Mouse (Mus musculus) neural tube, embryonic 15.5 days (tissue): ENCODE measurements around the gene Myh7. TPM values are rescaled to one million over a fixed set of nuclear protein-coding genes. Genes with fewer than 3 reads are reported as not detected.
A peak's percentile ranks its signal among the peaks of the same experiment; 100 is the strongest.

Source experiments
- ATAC-seq: fragments of 200-750 bp; cut with Nextera tagmentation; 2 replicates; pipeline ENCODE4 v1.8.0; 2017; ENCODE audit warnings: mild to moderate bottlenecking, moderate TSS enrichment, moderate library complexity; ENCODE audit not compliant: low FRiP score
- H3K27ac ChIP-seq: fragments of 300-500 bp; sonication (generic); replicated peaks from 2 replicates; pipeline ENCODE4 v1.5.1; 2015; ENCODE audit warnings: mild to moderate bottlenecking, inconsistent platforms
- H3K27me3 ChIP-seq: fragments of 300-500 bp; sonication (generic); replicated peaks from 2 replicates; pipeline ENCODE4 v1.6.1; 2015; ENCODE audit warnings: inconsistent platforms
- H3K36me3 ChIP-seq: fragments of 300-500 bp; sonication (generic); 2 replicates; pipeline ENCODE4 v1.6.1; 2015; ENCODE audit warnings: inconsistent platforms
- H3K4me1 ChIP-seq: fragments of 300-500 bp; sonication (generic); 2 replicates; pipeline ENCODE4 v1.6.1; 2015; ENCODE audit warnings: inconsistent platforms
- H3K4me2 ChIP-seq: fragments of 300-500 bp; sonication (generic); 2 replicates; pipeline ENCODE4 v1.6.1; 2015; ENCODE audit warnings: inconsistent platforms, mild to moderate bottlenecking, moderate library complexity
- H3K4me3 ChIP-seq: fragments of 300-500 bp; sonication (generic); replicated peaks from 2 replicates; pipeline ENCODE4 v1.5.1; 2015; ENCODE audit warnings: mild to moderate bottlenecking, inconsistent platforms
- H3K9ac ChIP-seq: fragments of 300-500 bp; sonication (generic); replicated peaks from 2 replicates; pipeline ENCODE4 v1.6.1; 2015; ENCODE audit warnings: mild to moderate bottlenecking, inconsistent platforms
- H3K9me3 ChIP-seq: fragments of 300-500 bp; sonication (generic); replicated peaks from 2 replicates; pipeline ENCODE4 v1.6.1; 2016; ENCODE audit warnings: inconsistent platforms
- WGBS: fragments of 180-500 bp; shearing (Covaris S2); methylation state at CpG from one replicate; pipeline ENCODE4 v1.1.7; 2015; ENCODE audit warnings: mixed read lengths; 5-methylcytosine and 5-hydroxymethylcytosine counted together
- microRNA counts: library from miRNA; unstranded; fragments of <30 nt; microRNA quantifications from one replicate; lab custom pipeline; 2016
- microRNA-seq: library from miRNA; unstranded; fragments of <30 nt; microRNA quantifications from one replicate; pipeline ENCODE4, GENCODE M21; 2017
- polyA plus RNA-seq: library from polyadenylated mRNA; unstranded; fragments of >200 nt; fragmentation: Nextera tagmentation; extraction: Ambion mirVana; gene quantifications from 2 replicates; pipeline ENCODE4 v1.2.1, GENCODE M21; 2015

Myh7 gene
- polyA plus RNA-seq, 1 experiment from 2014 or later: 9.6 TPM

GRCm38 (mm10) chr14:54925349-54926342 lies 68.8 kb downstream of the Myh7 start, which contains the start of gene Efs:
Efs (minus strand) TSS chr14:54926126.
- WGBS: under 1% methylated on average over 57 of the region's 57 CpGs
- ATAC-seq: peak; percentile 45

GRCm38 (mm10) chr14:54924641-54925348 lies 69.6 kb downstream of the Myh7 start:
- H3K4me1 ChIP-seq: peaks cover 45% of the 10 kb centered on the region
- 13% methylated on average over 7 of the region's 7 CpGs for WGBS
- peak overlapping the region; percentile 97 for H3K4me2 ChIP-seq
- peak overlapping the region; percentile 52 for H3K4me3 ChIP-seq
- peak; percentile 38 for ATAC-seq
- H3K9ac ChIP-seq: peak overlapping the region; percentile 68
- H3K27me3 ChIP-seq: 0 out of 2 replicates have a peak, but pooled peaks cover 3% of the 10 kb centered on the region
- no peaks in the 10 kb centered on the region; the same call in 1 of the 2 replicates for H3K9me3 ChIP-seq
- H3K36me3 ChIP-seq: peaks cover 9% of the 10 kb centered on the region; the same call in 1 of the 2 replicates
- H3K27ac ChIP-seq: peak overlapping the region; percentile 88

More at GRCm38 (mm10) chr14:54925349-54926342, 68.8 kb downstream of the Myh7 start, which contains the start of gene Efs:
- Histone ChIP-seq H3K4me2 (peak within 1 kb of the TSS; percentile 97), H3K4me3 (peak within 1 kb of the TSS; percentile 52), H3K27me3 (0 out of 2 replicates have a peak, but pooled peaks cover 3% of the 10 kb centered on the region), H3K27ac (peak within 1 kb of the TSS; percentile 88), H3K36me3 (peaks cover 6% of the 10 kb centered on the region; the same call in 1 of the 2 replicates), H3K4me1 (peaks cover 49% of the 10 kb centered on the region), H3K9me3 (no peaks in the 10 kb centered on the region; the same call in 1 of the 2 replicates), H3K9ac (peak within 1 kb of the TSS; percentile 68)

MicroRNAs encoded within 50 kb of the gene (microRNA counts, 519-probe panel; counts per million panel counts)
- microRNA mmu-miR-208a (lab: Ali Mortazavi, UCI) (2,096 counts per million, percentile 47 among the panel's probes with 10 or more counts), microRNA mmu-miR-208b (lab: Ali Mortazavi, UCI) (213 counts per million, percentile 0 among the panel's probes with 10 or more counts)

Small RNAs within 50 kb of the gene (microRNA-seq; reads per million reads assigned to microRNA genes)
- gene Mir208a: 1.7 reads per million, percentile 2 among the genes with 10 or more reads in this experiment
- 17.8 reads per million, percentile 31 among the genes with 10 or more reads in this experiment for gene Mir208b

Other genes with a start within 250 kb of the Myh7 start
- 6.1 and 8.1 TPM in 2 replicates for gene Slc7a8, start 212.7 kb downstream of the Myh7 start, polyA plus RNA-seq
- 0.19 TPM in 1 of 2 replicates, not detected in the other for gene Rnf212b, start 180.5 kb downstream of the Myh7 start, polyA plus RNA-seq
- 10.6 and 14.5 TPM in 2 replicates for gene Homez, start 123.7 kb downstream of the Myh7 start, polyA plus RNA-seq
- gene Ppp1r3e, start 117.1 kb downstream of the Myh7 start, polyA plus RNA-seq: 4.0 and 4.1 TPM in 2 replicates
- gene Bcl2l2, start 111.2 kb downstream of the Myh7 start, polyA plus RNA-seq: 3.4 and 4.0 TPM in 2 replicates
- not detected in 2 replicates for gene Gm20521, start 111.2 kb downstream of the Myh7 start, polyA plus RNA-seq
- 148 and 158 TPM in 2 replicates for gene Pabpn1, start 102.1 kb downstream of the Myh7 start, polyA plus RNA-seq
- gene Slc22a17, start 81.5 kb downstream of the Myh7 start, polyA plus RNA-seq: 228 and 297 TPM in 2 replicates
- 11.9 and 16.4 TPM in 2 replicates for gene Efs, start 68.5 kb downstream of the Myh7 start, polyA plus RNA-seq
- gene Il25, start 61.9 kb downstream of the Myh7 start, polyA plus RNA-seq: 0.51 and 0.63 TPM in 2 replicates
- gene Cmtm5, start 58.4 kb downstream of the Myh7 start, polyA plus RNA-seq: 15.8 and 18.1 TPM in 2 replicates
- gene Myh6, start 27.7 kb downstream of the Myh7 start, polyA plus RNA-seq: 1.8 and 2.5 TPM in 2 replicates
- not detected in 2 replicates for gene Gm17428, start 17.7 kb downstream of the Myh7 start, polyA plus RNA-seq
- 47.6 and 60.4 TPM in 2 replicates for gene Ngdn, start 20.8 kb upstream of the Myh7 start, polyA plus RNA-seq
- 20.3 and 24.5 TPM in 2 replicates for gene Zfhx2, start 97.7 kb upstream of the Myh7 start, polyA plus RNA-seq
- gene Thtpa, start 100.2 kb upstream of the Myh7 start, polyA plus RNA-seq: 27.9 and 31.6 TPM in 2 replicates
- 6.2 and 12.4 TPM in 2 replicates for gene Ap1g2, start 112.0 kb upstream of the Myh7 start, polyA plus RNA-seq
- gene Jph4, start 122.3 kb upstream of the Myh7 start, polyA plus RNA-seq: 30.6 and 37.0 TPM in 2 replicates
- 0.84 and 1.2 TPM in 2 replicates for gene Dhrs2, start 227.4 kb upstream of the Myh7 start, polyA plus RNA-seq